Mouse (Mus musculus) spleen, adult 2 months (tissue): Measurements from ENCODE around the gene Spata31d1b.

ENCODE experiments used
- CTCF ChIP-seq: fragments of 200-500 bp; IDR thresholded peaks from 2 replicates; pipeline ENCODE4 v1.5.1; 2011; ENCODE audit warnings: mild to moderate bottlenecking, inconsistent platforms; ENCODE audit not compliant: insufficient read depth, insufficient read length, insufficient replicate concordance; ENCODE audit errors: extremely low read depth
- POLR2A ChIP-seq: fragments of 200-500 bp; IDR thresholded peaks from 2 replicates; pipeline ENCODE4 v1.6.1; 2011; ENCODE audit warnings: low read depth, low read length, inconsistent platforms

GRCm38 (mm10) chr13:59691478-59691877, 20.6 kb upstream of the Spata31d1b start:
- TF ChIP-seq POLR2A = no peak
- no peak for TF ChIP-seq CTCF
